Comparison of ENCODE assay signal across 10 mouse cellular contexts in the genomic region with DNA sequence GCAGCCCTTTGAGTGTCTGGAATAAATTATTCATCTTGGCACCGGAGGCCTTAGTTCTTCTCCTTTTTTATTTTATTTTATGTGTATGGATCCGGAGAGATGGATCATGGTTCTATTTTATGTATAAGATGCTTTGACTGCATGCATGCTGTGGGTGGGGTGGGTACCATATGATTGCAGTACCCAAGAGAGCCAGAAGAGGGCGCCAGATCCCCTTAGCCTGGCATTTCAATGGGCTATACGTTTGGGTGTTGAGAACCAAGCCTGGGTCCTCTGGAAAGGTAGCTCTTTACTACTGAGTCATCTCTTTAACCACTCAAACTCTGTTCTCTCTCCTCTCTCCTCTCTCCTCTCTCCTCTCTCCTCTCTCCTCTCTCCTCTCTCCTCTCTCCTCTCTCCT. TPM values are rescaled to one million over a fixed set of nuclear protein-coding genes. Genes with fewer than 3 reads are reported as not detected.
DNase-seq lines count a peak whose midpoint lies in the region; TF ChIP-seq lines count a peak whose summit lies in the region.
"Had no signal": no experiment of that assay in that cellular context is flagged by ENCODE, and none has a peak within 500 bp of the region (broad histone marks: within the 10 kb centered on the region; RNA-seq: fewer than 3 reads in every experiment).

No protein-coding gene starts in this region.

- H3K4me1 ChIP-seq in liver, adult 2 months (ENCODE audit: control insufficient read depth, insufficient read depth, low read length): no peaks in the 10 kb centered on the region
- H3K4me1 ChIP-seq: liver, embryonic 13.5 days had no signal

- H3K4me3 ChIP-seq in liver, adult 2 months (ENCODE audit: insufficient read depth, low read depth, low read length): no peak overlapping the region
- H3K4me3 ChIP-seq: liver, embryonic 13.5 days had no signal

- no peak overlapping the region for H3K27ac ChIP-seq in liver, adult 2 months (replicated peaks; ENCODE audit: insufficient read depth, low read depth, low read length)
- H3K27ac ChIP-seq: liver, embryonic 13.5 days had no signal

- WGBS in liver, adult 2 months: 30% methylated on average over 4 of the region's 4 CpGs

- intact Hi-C loops in heart, postnatal 10 days (cut with DNase I): loop anchor here (10.0 kb wide), 1 partner anchor 1167 kb away; no protein-coding TSS in a partner anchor

- DNase-seq in adrenal gland, adult 18-20 months (ENCODE audit: low spot score in 2 of 2): peak; percentile 28 to 36
- no peak for DNase-seq in adrenal gland, adult 8-10 months
- DNase-seq in liver, adult 2 months (ENCODE audit: extremely low read depth, low read depth, low spot score): no peak
- DNase-seq in liver (no peak), ZHBTc4 (ENCODE audit: low read depth, low spot score) (peak; percentile 72)
- peak; percentile 67 for DNase-seq in testis, postnatal 10 days (ENCODE audit: low spot score)
- no peak for DNase-seq in layer of hippocampus, postnatal 25 days (ENCODE audit: extremely low spot score in 1 of 2, low spot score in 1 of 2)
- no peak for DNase-seq in heart, postnatal 10 days
- DNase-seq: liver, embryonic 13.5 days had no signal

- H3K9ac ChIP-seq in liver, adult 2 months (ENCODE audit: low read depth, low read length): no peak overlapping the region
- H3K9ac ChIP-seq: liver, embryonic 13.5 days had no signal

- no peaks in the 10 kb centered on the region for H3K36me3 ChIP-seq in liver, adult 2 months (ENCODE audit: control insufficient read depth, insufficient read depth, low read length)
- H3K36me3 ChIP-seq: liver, embryonic 13.5 days had no signal

- H3K79me2 ChIP-seq in liver, adult 2 months (ENCODE audit: control insufficient read depth, insufficient read depth, low read length): no peaks in the 10 kb centered on the region

- no peak for TF ChIP-seq POLR2A in liver, adult 2 months (IDR thresholded peaks at IDR 0.05; ENCODE audit: extremely low read depth, insufficient read depth, low read length)

- H3K27me3 ChIP-seq in liver, adult 2 months (ENCODE audit: control insufficient read depth, insufficient read depth, low read length): no peaks in the 10 kb centered on the region; the same call in 1 of the 2 replicates
- H3K27me3 ChIP-seq: liver, embryonic 13.5 days had no signal

- TF ChIP-seq CTCF in liver, adult 2 months (IDR thresholded peaks at IDR 0.05; ENCODE audit: low read depth, low read length): peak; percentile 65

RNA-seq across cellular contexts. Expression of a gene that starts 19.4 kb away (rescaled TPM):
- under 1 TPM in 1 of 2 experiments, not detected in 1; 0.17 TPM for total RNA-seq in adrenal gland, adult 18-20 months (2021)
- under 1 TPM in 3 of 4 experiments, not detected in 1; 0.18 to 0.38 (median 0.21) TPM for total RNA-seq in adrenal gland, adult 8-10 months (2022)
- not detected in 2 replicates for total RNA-seq in liver, adult 2 months (2014; rRNA removed)
- polyA plus RNA-seq in liver, adult 2 months (2012; rRNA removed): 0.05 TPM in 1 of 2 replicates, not detected in the other
- not detected for total RNA-seq in layer of hippocampus, postnatal 25 days (2021)
- under 1 TPM; 0.53 to 0.55 TPM for total RNA-seq in heart, postnatal 10 days (2021)

RNA-seq across cellular contexts. Expression of a gene that starts 23.5 kb away (rescaled TPM):
- not detected for total RNA-seq in adrenal gland, adult 18-20 months (2021)
- total RNA-seq in adrenal gland, adult 8-10 months (2022): not detected
- not detected in 2 replicates for total RNA-seq in liver, adult 2 months (2014; rRNA removed)
- not detected in 2 replicates for polyA plus RNA-seq in liver, adult 2 months (2012; rRNA removed)
- total RNA-seq in layer of hippocampus, postnatal 25 days (2021): not detected
- not detected for total RNA-seq in heart, postnatal 10 days (2021)
- total RNA-seq: heart, adult 8-10 months had no signal
- polyA plus RNA-seq: liver, embryonic 13.5 days had no signal

RNA-seq across cellular contexts. Expression of a gene that starts 46.7 kb away (rescaled TPM):
- total RNA-seq in adrenal gland, adult 18-20 months (2021): not detected
- total RNA-seq in adrenal gland, adult 8-10 months (2022): not detected
- total RNA-seq in liver, adult 2 months (2014; rRNA removed): not detected in 2 replicates
- polyA plus RNA-seq in liver, adult 2 months (2012; rRNA removed): not detected in 2 replicates
- under 1 TPM; 0.37 to 0.59 TPM for total RNA-seq in layer of hippocampus, postnatal 25 days (2021)
- under 1 TPM; 0.22 to 0.37 TPM for total RNA-seq in heart, postnatal 10 days (2021)

Comparison
In these comparisons a context has a peak if more than half of its experiments do, and no peak if none do; other contexts are left out.
1. DNase-seq: peak in adrenal gland, adult 18-20 months (2 of 2), ZHBTc4 (single experiment) and testis, postnatal 10 days (single experiment); none in adrenal gland, adult 8-10 months (single experiment), liver, adult 2 months (single experiment), liver (single experiment), layer of hippocampus, postnatal 25 days (0 of 2) and heart, postnatal 10 days (0 of 2).